Mouse (Mus musculus): ENCODE results near the gene Olfr800.

DNA sequence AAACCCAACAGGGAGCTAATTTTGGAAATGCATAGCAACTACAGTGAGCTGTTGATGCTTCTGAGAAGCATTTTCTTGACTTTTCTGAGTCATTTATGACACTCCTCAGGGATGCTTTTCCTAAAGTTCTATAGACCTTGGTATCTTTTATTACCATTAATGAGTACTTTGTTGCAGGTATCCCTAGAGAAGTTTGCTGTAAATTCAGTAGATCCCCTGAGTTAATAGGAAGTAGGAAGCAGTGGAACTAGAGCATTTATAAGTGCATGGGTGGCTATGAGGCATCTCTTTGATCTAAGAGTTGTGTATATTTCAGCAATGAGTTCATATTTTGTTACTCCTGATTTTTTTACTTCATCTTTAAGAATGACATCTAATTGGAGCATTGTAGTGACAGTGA lies 45.4 kb downstream of the Olfr800 start, which contains the start of gene Olfr804:
- TF ChIP-seq POLR2A (IDR thresholded peaks at IDR 0.05; ENCODE audit: borderline replicate concordance, extremely low read depth, low read depth, low read length) (no peak), CTCF (IDR thresholded peaks at IDR 0.05; ENCODE audit: insufficient read depth, low read length) (no peak)
